Mouse (Mus musculus) effector memory CD4-positive, alpha-beta T cell, adult 5 months (primary cell): Measurements from ENCODE around the gene Ahcyl1. TPM values are rescaled to one million over a fixed set of nuclear protein-coding genes. Genes with fewer than 3 reads are reported as not detected.

Experiments
- polyA plus RNA-seq: library from polyadenylated mRNA; unstranded; fragments of 100-300 nt; shearing (Covaris generic); gene quantifications from one replicate; pipeline ENCODE4 v1.2.1, GENCODE M21; 2017

Gene Ahcyl1
- polyA plus RNA-seq: 75.2 TPM

DNA sequence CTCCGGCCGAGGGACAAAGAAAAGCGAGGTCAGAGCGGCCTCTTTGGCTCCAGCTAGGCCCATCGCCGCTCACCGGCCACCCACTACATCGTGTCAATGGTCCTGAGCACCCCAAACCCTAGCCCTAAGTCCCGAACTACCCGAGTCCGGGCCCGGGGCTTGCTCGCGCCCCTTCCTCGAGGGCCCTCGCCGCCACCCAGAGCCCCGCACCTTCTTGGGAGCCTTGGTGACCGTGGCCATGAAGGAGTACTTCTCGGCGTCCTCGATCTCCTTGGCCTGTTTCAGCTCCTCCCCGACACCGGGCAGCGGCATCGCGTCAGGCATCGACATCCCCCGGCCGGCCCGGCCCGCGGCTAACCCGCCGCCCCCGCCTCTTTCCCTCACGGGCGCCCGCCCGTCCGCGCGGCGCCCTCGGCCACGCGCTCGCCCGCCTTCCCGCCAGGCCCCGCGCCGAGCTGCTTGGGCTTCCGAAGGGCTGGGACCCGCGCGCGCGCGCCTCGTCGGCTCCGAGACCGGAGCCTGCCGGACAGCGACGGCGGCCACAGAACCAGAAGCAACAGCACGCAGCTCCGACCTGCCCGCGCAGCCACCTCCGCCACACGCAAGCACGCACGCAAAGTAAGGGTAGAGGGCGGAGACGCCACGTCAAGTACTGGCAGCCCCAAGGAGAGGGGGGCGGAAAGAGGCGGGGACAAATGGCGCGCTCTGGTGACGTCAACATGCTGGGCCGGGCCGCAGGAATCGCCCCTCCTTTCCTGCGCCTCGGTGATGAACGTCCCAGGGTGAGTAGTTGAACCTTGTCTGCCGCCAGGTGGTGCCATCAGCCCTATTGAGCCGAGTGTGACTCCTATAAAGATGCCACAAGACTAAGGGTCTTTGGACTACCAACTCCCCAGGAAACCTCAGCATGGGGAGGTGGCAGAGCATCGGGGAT, at the start of gene Ahcyl1:
Ahcyl1 (minus strand) TSS at position 613 of the 934 bp plus-strand sequence.

DNA sequence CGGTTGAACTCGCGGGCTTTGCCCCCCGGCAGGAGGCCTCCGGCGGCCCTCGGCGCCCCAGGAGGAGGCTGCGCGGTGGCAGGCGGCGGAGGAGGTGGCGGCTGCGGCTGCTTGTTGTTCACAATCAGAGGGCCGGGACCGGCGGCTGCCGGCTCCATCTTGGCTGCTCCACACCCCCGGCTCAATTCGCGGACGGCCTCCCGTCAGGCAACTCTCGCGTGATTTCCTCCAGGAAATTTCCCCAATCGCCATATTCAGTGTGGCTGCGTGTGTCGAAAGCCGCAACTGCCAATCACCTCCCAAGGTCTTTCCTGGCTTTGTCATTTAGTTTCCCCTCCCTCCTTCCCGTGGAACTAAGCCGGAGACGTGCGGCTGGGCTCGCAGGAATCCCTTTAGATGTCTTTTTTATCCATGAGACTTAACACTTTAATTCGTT, 64.8 kb downstream of the Ahcyl1 start, which contains the start of gene Strip1:
Strip1 (minus strand) TSS at position 172 of the 436 bp plus-strand sequence.

DNA sequence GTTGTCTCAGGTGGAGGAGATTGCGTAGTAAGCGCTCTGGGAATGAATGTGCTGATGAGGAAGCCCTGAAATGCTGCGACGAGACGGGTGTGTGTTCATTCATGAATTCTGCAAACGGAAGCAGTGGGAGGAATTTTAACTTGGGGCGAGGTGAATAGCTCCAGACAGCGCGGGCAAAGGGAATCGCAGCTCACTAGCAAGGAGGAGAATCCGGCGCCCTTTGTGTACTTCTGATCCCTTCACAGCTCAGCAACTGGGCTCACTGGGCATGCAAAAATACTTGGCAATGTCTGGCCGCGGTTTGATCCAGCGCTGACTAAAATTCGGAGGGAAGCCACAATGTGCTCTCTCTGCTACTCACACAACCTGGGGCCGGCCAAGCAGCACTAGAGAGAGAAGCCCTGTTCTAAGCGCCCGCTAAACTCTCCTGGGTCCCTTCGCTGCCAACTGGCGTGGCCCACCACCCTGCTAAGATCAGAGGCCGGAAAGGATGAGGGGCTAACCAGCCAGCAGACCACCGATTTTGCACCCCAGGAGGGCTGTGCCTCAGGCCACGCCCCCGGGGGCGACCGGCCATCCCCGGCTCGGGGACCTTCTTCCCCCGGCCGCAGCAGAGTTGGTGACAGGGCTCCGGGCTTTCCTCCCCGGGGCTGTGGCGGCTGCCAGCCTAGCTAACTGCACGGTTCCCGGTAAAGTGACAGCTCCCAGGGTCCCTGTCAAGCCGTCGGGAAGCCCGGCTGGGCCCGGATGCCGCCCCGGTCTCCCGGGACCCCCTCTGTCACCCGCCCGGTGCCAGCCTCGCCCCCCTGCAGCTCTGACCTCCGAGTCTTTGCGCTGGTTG, 65.5 kb downstream of the Ahcyl1 start, which contains the start of gene Gm10961:
Gm10961 (plus strand) TSS at position 641 of the 841 bp plus-strand sequence.

Other genes with a start within 250 kb of the Ahcyl1 start
- not detected for gene Kcnc4, start 237.0 kb downstream of the Ahcyl1 start, polyA plus RNA-seq
- not detected for gene Slc6a17, start 178.5 kb downstream of the Ahcyl1 start, polyA plus RNA-seq
- not detected for gene Ubl4b, start 141.5 kb downstream of the Ahcyl1 start, polyA plus RNA-seq
- not detected for gene Alx3, start 101.5 kb downstream of the Ahcyl1 start, polyA plus RNA-seq
- gene Gm10961, start 65.2 kb downstream of the Ahcyl1 start, polyA plus RNA-seq: not detected
- gene Strip1, start 64.9 kb downstream of the Ahcyl1 start, polyA plus RNA-seq: 49.6 TPM
- gene Csf1, start 63.9 kb upstream of the Ahcyl1 start, polyA plus RNA-seq: 3.3 TPM
- gene Eps8l3, start 180.7 kb upstream of the Ahcyl1 start, polyA plus RNA-seq: not detected
- gene Gstm5, start 199.3 kb upstream of the Ahcyl1 start, polyA plus RNA-seq: 0.95 TPM
- gene Gstm7, start 235.3 kb upstream of the Ahcyl1 start, polyA plus RNA-seq: not detected
- gene Gstm6, start 247.2 kb upstream of the Ahcyl1 start, polyA plus RNA-seq: not detected